Mouse (Mus musculus): ENCODE measurements around the gene Itga2b.
A peak's percentile ranks its signal among the peaks of the same experiment; 100 is the strongest.
"Not testable (repeated sequence)": the region's sequence is repeated elsewhere in the genome, so short reads cannot be mapped to it uniquely, and the experiment has no call there.

Itga2b gene

GRCm38 (mm10) chr11:102410345-102410744 is 59.6 kb downstream of the Itga2b start:
- DNase-seq, result not testable (repeated sequence)

GRCm38 (mm10) chr11:102409795-102410330 is 60.1 kb downstream of the Itga2b start:
- DNase-seq, result no peak

- DNase-seq, result no peak
Measured at GRCm38 (mm10) chr11:102408888-102409794, 60.8 kb downstream of the Itga2b start.

DNA sequence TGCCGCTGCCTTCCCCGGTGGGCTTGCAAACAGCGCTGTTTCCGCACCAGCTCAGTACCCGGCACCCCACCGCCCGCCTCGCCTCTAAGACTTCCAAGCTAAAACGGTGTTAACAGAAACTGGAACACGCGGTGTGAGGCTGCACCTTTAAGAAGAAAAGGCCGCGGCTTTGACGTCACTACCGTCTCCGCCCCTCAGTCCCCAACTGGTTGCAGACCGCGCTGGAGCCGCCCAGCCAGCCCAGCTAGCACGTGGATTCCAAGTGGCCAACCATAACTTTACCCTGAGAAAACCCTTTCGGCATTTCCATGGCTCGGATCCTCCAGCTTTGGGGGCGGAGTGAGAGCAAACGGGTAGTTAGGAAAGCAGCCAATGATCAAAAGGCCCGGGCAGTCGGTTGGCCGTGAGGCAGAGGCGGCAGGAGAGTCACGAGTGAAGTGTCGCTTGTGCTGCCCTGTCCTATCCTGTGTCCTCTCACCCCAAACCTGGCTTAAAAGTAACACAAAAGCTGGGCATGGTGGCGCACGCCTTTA is 61.5 kb downstream of the Itga2b start:
- peak; percentile 96 for DNase-seq

GRCm38 (mm10) chr11:102407834-102408215 is 62.1 kb downstream of the Itga2b start, which contains the start of gene Slc25a39:
Gene Slc25a39 (minus strand): TSS chr11:102407946.
- DNase-seq, result no peak

DNA sequence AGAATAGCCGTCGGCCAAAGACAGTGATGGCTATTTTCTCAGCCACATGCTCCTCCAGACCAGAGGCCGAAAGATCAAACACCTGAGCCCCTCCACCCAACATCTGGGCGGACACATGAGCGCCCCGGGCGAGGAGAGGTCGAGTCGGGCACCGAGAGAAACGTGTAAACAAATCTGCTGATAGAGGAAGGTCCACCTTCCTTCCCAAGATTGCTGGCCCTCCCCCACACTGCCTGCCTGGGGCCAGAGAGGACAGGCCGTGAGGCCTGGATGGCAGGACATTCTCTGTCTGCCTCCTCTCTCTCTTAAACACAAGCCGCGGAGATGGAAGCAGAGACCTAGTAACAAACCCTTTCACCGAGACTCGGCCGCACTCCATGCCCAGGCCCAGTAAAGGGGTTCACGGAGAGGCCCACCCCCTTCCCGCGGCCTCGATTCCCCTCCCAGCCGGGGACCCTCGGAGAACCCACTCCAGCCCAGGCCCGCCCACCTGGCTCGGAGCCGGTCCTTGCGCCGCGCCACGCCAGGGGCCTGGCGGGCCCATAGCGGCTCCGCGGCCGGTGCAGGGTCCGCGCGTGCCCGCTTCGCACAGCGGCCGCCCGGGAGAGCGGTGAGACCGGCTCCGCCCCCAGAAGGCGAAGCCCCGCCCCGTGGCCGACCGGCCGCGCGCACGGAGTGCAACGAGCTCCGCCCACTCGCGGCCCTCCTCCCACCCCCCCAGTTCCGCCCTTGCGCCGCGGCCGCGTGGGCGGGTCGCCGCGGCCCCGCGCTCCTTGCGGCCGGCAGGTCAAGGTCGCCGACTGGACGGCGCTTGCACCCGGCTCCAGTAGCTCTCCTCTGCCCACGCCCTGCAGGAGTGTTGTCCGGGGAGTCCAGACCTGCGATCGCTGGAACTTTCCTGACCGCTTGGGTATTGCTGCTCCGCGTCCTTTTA is 62.8 kb downstream of the Itga2b start:
- peak; percentile 92 for DNase-seq

GRCm38 (mm10) chr11:102406401-102406800 is 63.5 kb downstream of the Itga2b start:
- no peak for DNase-seq

- peak; percentile 6 for DNase-seq
Measured at GRCm38 (mm10) chr11:102405544-102406285, 64.2 kb downstream of the Itga2b start.

DNA sequence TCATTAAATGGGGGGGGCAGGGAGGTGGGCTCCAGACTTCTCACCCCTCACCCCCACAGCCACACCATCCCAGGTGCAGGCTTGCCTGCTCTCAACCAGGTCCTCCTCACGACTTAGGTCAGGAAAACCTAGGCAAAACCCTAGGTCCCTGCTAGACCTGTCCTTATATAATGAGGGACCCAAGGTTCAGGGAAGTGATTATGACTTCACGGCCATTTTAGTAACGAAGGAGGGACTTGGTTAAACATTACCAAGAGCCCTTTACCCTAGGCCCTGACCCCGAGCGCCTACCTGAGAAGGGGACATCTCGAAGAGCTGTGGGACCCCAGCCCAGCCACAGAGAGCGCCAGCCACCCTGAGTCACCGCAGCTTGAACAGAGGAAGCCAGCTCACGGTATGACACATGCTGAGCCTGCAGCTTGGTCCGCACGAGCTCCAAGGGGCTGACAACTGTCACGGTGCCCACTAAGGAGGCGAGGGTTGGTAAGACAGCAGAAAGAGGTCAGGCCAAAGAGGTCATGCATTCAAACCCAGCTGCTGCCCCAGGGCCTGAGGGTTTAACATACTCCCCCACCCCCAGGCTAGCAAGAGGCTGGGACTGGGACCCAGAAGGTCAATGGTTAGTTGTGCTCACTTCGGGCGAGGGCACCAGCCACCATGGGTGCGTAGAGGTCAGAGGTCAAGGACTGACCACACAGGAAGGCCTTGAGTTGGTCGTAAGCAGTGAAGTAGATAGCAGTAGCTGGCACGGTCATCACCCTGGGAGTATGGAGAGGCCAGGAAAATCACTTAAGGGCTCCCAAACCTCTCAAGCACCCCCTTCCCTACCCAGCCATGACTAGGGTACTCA is 65.5 kb downstream of the Itga2b start:
- no peak for DNase-seq

DNA sequence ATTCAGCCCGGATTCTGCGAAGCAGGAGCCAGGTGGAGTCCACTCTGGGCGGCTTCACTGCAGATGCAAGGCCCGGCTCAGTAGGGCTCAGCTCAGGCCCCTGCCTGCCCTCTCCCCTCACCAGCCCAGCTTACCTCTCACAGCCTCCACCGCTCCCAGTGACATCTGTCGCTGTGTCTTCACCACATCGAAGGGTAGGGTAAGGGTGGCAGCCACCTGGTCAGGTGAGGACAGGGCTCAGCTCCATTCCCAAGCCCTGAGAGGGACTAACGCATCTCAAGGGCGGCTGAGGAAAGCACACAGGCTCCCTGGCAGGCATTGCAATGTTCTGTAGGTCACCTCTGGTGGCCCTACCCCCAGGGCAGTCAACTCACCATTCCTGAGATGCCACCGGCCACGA is 66.3 kb downstream of the Itga2b start:
- peak; percentile 9 for DNase-seq
